Mouse (Mus musculus) neural tube, embryonic 15.5 days (tissue): ENCODE measurements around the gene Arl8b. TPM values are rescaled to one million over a fixed set of nuclear protein-coding genes. Genes with fewer than 3 reads are reported as not detected.

Experiments used
- ATAC-seq: fragments of 200-750 bp; cut with Nextera tagmentation; 2 replicates; pipeline ENCODE4 v1.8.0; 2017; ENCODE audit warnings: mild to moderate bottlenecking, moderate TSS enrichment, moderate library complexity; ENCODE audit not compliant: low FRiP score
- H3K27ac ChIP-seq: fragments of 300-500 bp; sonication (generic); replicated peaks from 2 replicates; pipeline ENCODE4 v1.5.1; 2015; ENCODE audit warnings: mild to moderate bottlenecking, inconsistent platforms
- H3K27me3 ChIP-seq: fragments of 300-500 bp; sonication (generic); replicated peaks from 2 replicates; pipeline ENCODE4 v1.6.1; 2015; ENCODE audit warnings: inconsistent platforms
- H3K36me3 ChIP-seq: fragments of 300-500 bp; sonication (generic); 2 replicates; pipeline ENCODE4 v1.6.1; 2015; ENCODE audit warnings: inconsistent platforms
- H3K4me1 ChIP-seq: fragments of 300-500 bp; sonication (generic); 2 replicates; pipeline ENCODE4 v1.6.1; 2015; ENCODE audit warnings: inconsistent platforms
- H3K4me2 ChIP-seq: fragments of 300-500 bp; sonication (generic); 2 replicates; pipeline ENCODE4 v1.6.1; 2015; ENCODE audit warnings: inconsistent platforms, mild to moderate bottlenecking, moderate library complexity
- H3K4me3 ChIP-seq: fragments of 300-500 bp; sonication (generic); replicated peaks from 2 replicates; pipeline ENCODE4 v1.5.1; 2015; ENCODE audit warnings: mild to moderate bottlenecking, inconsistent platforms
- H3K9ac ChIP-seq: fragments of 300-500 bp; sonication (generic); replicated peaks from 2 replicates; pipeline ENCODE4 v1.6.1; 2015; ENCODE audit warnings: mild to moderate bottlenecking, inconsistent platforms
- H3K9me3 ChIP-seq: fragments of 300-500 bp; sonication (generic); replicated peaks from 2 replicates; pipeline ENCODE4 v1.6.1; 2016; ENCODE audit warnings: inconsistent platforms
- WGBS: fragments of 180-500 bp; shearing (Covaris S2); methylation state at CpG from one replicate; pipeline ENCODE4 v1.1.7; 2015; ENCODE audit warnings: mixed read lengths; 5-methylcytosine and 5-hydroxymethylcytosine counted together
- polyA plus RNA-seq: library from polyadenylated mRNA; unstranded; fragments of >200 nt; fragmentation: Nextera tagmentation; extraction: Ambion mirVana; gene quantifications from 2 replicates; pipeline ENCODE4 v1.2.1, GENCODE M21; 2015

The Arl8b gene
- polyA plus RNA-seq, 1 experiment from 2014 or later = 117 TPM

GRCm38 (mm10) chr6:108827336-108827920, 44.5 kb downstream of the Arl8b start:
- WGBS = 30% methylated on average over 5 of the region's 5 CpGs
- Histone ChIP-seq H3K4me2 (peak overlapping the region; percentile 76), H3K36me3 (peaks cover 13% of the 10 kb centered on the region), H3K4me1 (peaks cover 17% of the 10 kb centered on the region), H3K9me3 (no peaks in the 10 kb centered on the region), H3K4me3 (peak overlapping the region; percentile 91), H3K9ac (no peak overlapping the region), H3K27ac (no peak overlapping the region), H3K27me3 (no peaks in the 10 kb centered on the region)
- no peak for ATAC-seq

GRCm38 (mm10) chr6:108828234-108828868, 45.5 kb downstream of the Arl8b start, which contains the start of gene Edem1:
TSS of gene Edem1 (plus strand) at chr6:108828641.
- Histone ChIP-seq H3K4me3 (peak within 1 kb of the TSS; percentile 91), H3K9me3 (no peaks in the 10 kb centered on the region), H3K27ac (peak within 1 kb of the TSS; percentile 80), H3K4me1 (peaks cover 17% of the 10 kb centered on the region), H3K4me2 (peak within 1 kb of the TSS; percentile 76), H3K27me3 (no peaks in the 10 kb centered on the region), H3K9ac (peak within 1 kb of the TSS; percentile 89), H3K36me3 (peaks cover 4% of the 10 kb centered on the region; the same call in 1 of the 2 replicates)
- ATAC-seq = peak; percentile 96
- under 1% methylated on average over 56 of the region's 67 CpGs for WGBS

- no peaks in the 10 kb centered on the region for H3K9me3 ChIP-seq
- ATAC-seq = peak; percentile 70
- peak overlapping the region; percentile 89 for H3K9ac ChIP-seq
- H3K36me3 ChIP-seq = no peaks in the 10 kb centered on the region
- peak overlapping the region; percentile 76 for H3K4me2 ChIP-seq
- 0% methylated on average over 56 of the region's 56 CpGs for WGBS
- peak overlapping the region; percentile 80 for H3K27ac ChIP-seq
- no peaks in the 10 kb centered on the region for H3K27me3 ChIP-seq
- peak overlapping the region; percentile 91 for H3K4me3 ChIP-seq
- H3K4me1 ChIP-seq = peaks cover 17% of the 10 kb centered on the region
These were observed 46.0 kb downstream of the Arl8b start for GRCm38 (mm10) chr6:108828872-108829271.

GRCm38 (mm10) chr6:108829386-108830370, 46.8 kb downstream of the Arl8b start:
- Histone ChIP-seq H3K27me3 (no peaks in the 10 kb centered on the region), H3K27ac (no peak overlapping the region), H3K4me1 (peaks cover 17% of the 10 kb centered on the region)

GRCm38 (mm10) chr6:108832170-108832569, 49.3 kb downstream of the Arl8b start:
- Histone ChIP-seq H3K4me2 (no peak overlapping the region), H3K4me3 (no peak overlapping the region), H3K9me3 (no peaks in the 10 kb centered on the region), H3K27me3 (no peaks in the 10 kb centered on the region), H3K9ac (no peak overlapping the region), H3K27ac (no peak overlapping the region), H3K4me1 (peaks cover 17% of the 10 kb centered on the region), H3K36me3 (no peaks in the 10 kb centered on the region)
- no peak for ATAC-seq
- WGBS = 81% methylated on average over 1 of the region's 1 CpGs

More at GRCm38 (mm10) chr6:108829386-108830370, 46.8 kb downstream of the Arl8b start:
- H3K4me3 ChIP-seq = peak overlapping the region; percentile 91
- no peaks in the 10 kb centered on the region for H3K9me3 ChIP-seq
- H3K36me3 ChIP-seq = no peaks in the 10 kb centered on the region
- 20% methylated on average over 22 of the region's 22 CpGs for WGBS
- peak overlapping the region; percentile 76 for H3K4me2 ChIP-seq
- ATAC-seq = no peak
- H3K9ac ChIP-seq = peak overlapping the region; percentile 89

GRCm38 (mm10) chr6:108832989-108833388, 50.1 kb downstream of the Arl8b start:
- Histone ChIP-seq H3K9ac (no peak overlapping the region), H3K27me3 (no peaks in the 10 kb centered on the region), H3K36me3 (peaks cover 5% of the 10 kb centered on the region), H3K9me3 (no peaks in the 10 kb centered on the region), H3K27ac (no peak overlapping the region), H3K4me2 (no peak overlapping the region), H3K4me3 (no peak overlapping the region), H3K4me1 (peaks cover 14% of the 10 kb centered on the region)
- WGBS = 92% methylated on average over 6 of the region's 6 CpGs
- ATAC-seq = no peak

GRCm38 (mm10) chr6:108833963-108834697, 51.2 kb downstream of the Arl8b start:
- Histone ChIP-seq H3K4me3 (no peak overlapping the region), H3K27ac (no peak overlapping the region), H3K9ac (no peak overlapping the region), H3K9me3 (no peaks in the 10 kb centered on the region), H3K27me3 (no peaks in the 10 kb centered on the region), H3K4me1 (peaks cover 11% of the 10 kb centered on the region), H3K36me3 (peaks cover 6% of the 10 kb centered on the region), H3K4me2 (no peak overlapping the region)
- no peak for ATAC-seq
- WGBS = 93% methylated on average over 8 of the region's 8 CpGs

GRCm38 (mm10) chr6:108835765-108836691, 53.1 kb downstream of the Arl8b start:
- no peak for ATAC-seq
- H3K4me1 ChIP-seq = no peaks in the 10 kb centered on the region; the same call in 1 of the 2 replicates
- no peak overlapping the region for H3K4me2 ChIP-seq
- 85% methylated on average over 16 of the region's 16 CpGs for WGBS
- no peaks in the 10 kb centered on the region for H3K9me3 ChIP-seq
- no peak overlapping the region for H3K27ac ChIP-seq
- no peaks in the 10 kb centered on the region for H3K27me3 ChIP-seq
- H3K9ac ChIP-seq = no peak overlapping the region
- peaks cover 14% of the 10 kb centered on the region for H3K36me3 ChIP-seq
- no peak overlapping the region for H3K4me3 ChIP-seq

- Histone ChIP-seq H3K4me2 (no peak overlapping the region), H3K4me3 (no peak overlapping the region), H3K27ac (no peak overlapping the region), H3K4me1 (no peaks in the 10 kb centered on the region), H3K36me3 (peaks cover 17% of the 10 kb centered on the region), H3K27me3 (no peaks in the 10 kb centered on the region), H3K9ac (no peak overlapping the region), H3K9me3 (no peaks in the 10 kb centered on the region)
- 94% methylated on average over 4 of the region's 4 CpGs for WGBS
- ATAC-seq = no peak
These were observed 54.2 kb downstream of the Arl8b start for GRCm38 (mm10) chr6:108837081-108837480.

GRCm38 (mm10) chr6:108837958-108838357, 55.1 kb downstream of the Arl8b start:
- Histone ChIP-seq H3K27ac (no peak overlapping the region), H3K27me3 (no peaks in the 10 kb centered on the region), H3K4me3 (no peak overlapping the region), H3K9me3 (no peaks in the 10 kb centered on the region), H3K36me3 (peaks cover 17% of the 10 kb centered on the region), H3K4me2 (no peak overlapping the region), H3K4me1 (no peaks in the 10 kb centered on the region), H3K9ac (no peak overlapping the region)
- WGBS = 91% methylated on average over 4 of the region's 4 CpGs
- no peak for ATAC-seq
